22 mouse cellular contexts compared by ENCODE assay signal in the genomic region with DNA sequence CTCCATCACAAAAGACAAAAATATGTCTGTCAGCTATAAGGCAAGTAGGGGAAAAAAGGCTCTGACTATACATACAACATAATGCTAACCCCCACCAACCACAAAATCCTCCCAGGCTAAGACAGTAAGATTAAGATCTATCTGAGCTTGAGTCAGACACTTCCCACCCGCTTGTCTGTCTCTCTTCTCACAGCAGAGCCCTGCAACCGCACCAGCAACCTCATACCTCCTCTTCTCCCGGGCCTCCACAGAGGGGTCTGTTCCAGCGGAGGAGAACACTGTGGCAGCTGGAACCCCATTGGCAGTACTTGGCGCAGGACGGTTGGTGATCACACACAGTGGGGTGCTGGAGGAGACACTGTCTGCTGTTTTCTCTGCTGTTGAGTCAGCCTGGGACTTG.
DNase-seq lines count a peak whose midpoint lies in the region; ATAC-seq and TF ChIP-seq lines count a peak whose summit lies in the region.
"Had no signal": no experiment of that assay in that cellular context is flagged by ENCODE, and none has a peak within 500 bp of the region (broad histone marks: within the 10 kb centered on the region; RNA-seq: fewer than 3 reads in every experiment).

No protein-coding gene starts in this region.

- TF ChIP-seq POLR2A in thymus, adult 2 months (IDR thresholded peaks at IDR 0.05; ENCODE audit: control insufficient read depth, extremely low read depth, insufficient read depth, low read length, poor library complexity) = no peak

- 0 out of 2 replicates have a peak overlapping the region, but pooled peaks have one; percentile 19 for H3K27ac ChIP-seq in embryonic facial prominence, embryonic 12.5 days
- no peak overlapping the region; the same call in 1 of the 2 replicates for H3K27ac ChIP-seq in embryonic facial prominence, embryonic 10.5 days (replicated peaks)
- no peak overlapping the region; the same call in 1 of the 2 replicates for H3K27ac ChIP-seq in heart, embryonic 11.5 days (ENCODE audit: low read depth, low read length)
- H3K27ac ChIP-seq in thymus, adult 2 months (ENCODE audit: control insufficient read depth, insufficient read depth, low read length) = no peak overlapping the region
- H3K27ac ChIP-seq: embryonic facial prominence, embryonic 13.5 days; kidney, embryonic 15.5 days; limb, embryonic 10.5 days; midbrain, embryonic 10.5 days; stomach, embryonic 15.5 days had no signal

- no peak for TF ChIP-seq CTCF in thymus, adult 2 months (IDR thresholded peaks at IDR 0.05; ENCODE audit: borderline replicate concordance, control insufficient read depth, extremely low read depth, insufficient read depth, low read length, poor library complexity)

- peaks cover 15% of the 10 kb centered on the region; the same call in 1 of the 2 replicates for H3K36me3 ChIP-seq in embryonic facial prominence, embryonic 12.5 days
- H3K36me3 ChIP-seq in embryonic facial prominence, embryonic 10.5 days (replicated peaks) = peaks cover 8% of the 10 kb centered on the region; the same call in 1 of the 2 replicates
- peaks cover 3% of the 10 kb centered on the region; the same call in 1 of the 2 replicates for H3K36me3 ChIP-seq in heart, embryonic 11.5 days (ENCODE audit: control insufficient read depth, insufficient read depth, low read length)
- H3K36me3 ChIP-seq in thymus, adult 2 months (ENCODE audit: control insufficient read depth, insufficient read depth, low read length) = peaks cover 5% of the 10 kb centered on the region; the same call in 1 of the 2 replicates

- no peaks in the 10 kb centered on the region for H3K9me3 ChIP-seq in embryonic facial prominence, embryonic 12.5 days
- no peaks in the 10 kb centered on the region for H3K9me3 ChIP-seq in embryonic facial prominence, embryonic 10.5 days
- H3K9me3 ChIP-seq in heart, embryonic 11.5 days (replicated peaks; ENCODE audit: control insufficient read depth, low read length) = no peaks in the 10 kb centered on the region
- H3K9me3 ChIP-seq: embryonic facial prominence, embryonic 13.5 days; kidney, embryonic 15.5 days; limb, embryonic 10.5 days; midbrain, embryonic 10.5 days; stomach, embryonic 15.5 days had no signal

- 56% methylated on average over 6 of the region's 6 CpGs for WGBS in embryonic facial prominence, embryonic 12.5 days
- 57% methylated on average over 6 of the region's 6 CpGs for WGBS in embryonic facial prominence, embryonic 10.5 days
- WGBS in heart, embryonic 11.5 days (ENCODE audit: insufficient replicate concordance) = 62% methylated on average over 6 of the region's 6 CpGs
- 18% methylated on average over 6 of the region's 6 CpGs for WGBS in thymus, adult 2 months

- H3K4me1 ChIP-seq in embryonic facial prominence, embryonic 12.5 days = 0 out of 2 replicates have a peak, but pooled peaks cover 1% of the 10 kb centered on the region
- peaks cover 5% of the 10 kb centered on the region; the same call in 1 of the 2 replicates for H3K4me1 ChIP-seq in embryonic facial prominence, embryonic 10.5 days
- 0 out of 2 replicates have a peak, but pooled peaks cover 3% of the 10 kb centered on the region for H3K4me1 ChIP-seq in heart, embryonic 11.5 days (ENCODE audit: control insufficient read depth, insufficient read depth, low read length)
- peaks cover 11% of the 10 kb centered on the region for H3K4me1 ChIP-seq in thymus, adult 2 months (replicated peaks; ENCODE audit: control insufficient read depth, insufficient read depth, low read length)
- H3K4me1 ChIP-seq: kidney, embryonic 15.5 days; stomach, embryonic 15.5 days had no signal

- ATAC-seq in embryonic facial prominence, embryonic 12.5 days (ENCODE audit: insufficient number of reproducible peaks, insufficient read depth, low FRiP score, low TSS enrichment) = no peak
- ATAC-seq in heart, embryonic 11.5 days (replicated peaks; ENCODE audit: insufficient number of reproducible peaks, low FRiP score, low TSS enrichment) = no peak
- ATAC-seq in activated CD4-positive, CD25-positive, alpha-beta regulatory T cell, adult 4 months = peak; percentile 85
- ATAC-seq in erythroid progenitor cell, adult 5-6 weeks (replicated peaks; ENCODE audit: low FRiP score, poor library complexity, severe bottlenecking) = no peak
- ATAC-seq: intestine, embryonic 16.5 days had no signal

- H3K27me3 ChIP-seq in embryonic facial prominence, embryonic 12.5 days = no peaks in the 10 kb centered on the region
- H3K27me3 ChIP-seq in embryonic facial prominence, embryonic 10.5 days (replicated peaks; ENCODE audit: low read depth, poor library complexity, severe bottlenecking) = peaks cover 37% of the 10 kb centered on the region
- no peaks in the 10 kb centered on the region for H3K27me3 ChIP-seq in heart, embryonic 11.5 days (ENCODE audit: control insufficient read depth, insufficient read depth, low read length)
- no peaks in the 10 kb centered on the region for H3K27me3 ChIP-seq in thymus, adult 2 months (ENCODE audit: control insufficient read depth, insufficient read depth, low read length)
- H3K27me3 ChIP-seq: embryonic facial prominence, embryonic 13.5 days; kidney, embryonic 15.5 days; stomach, embryonic 15.5 days had no signal

- intact Hi-C loops in left cerebral cortex, postnatal 4 days (cut with DNase I) = no loop called here

- no peak overlapping the region for H3K9ac ChIP-seq in embryonic facial prominence, embryonic 12.5 days
- no peak overlapping the region for H3K9ac ChIP-seq in heart, embryonic 11.5 days (ENCODE audit: low read depth, low read length)
- H3K9ac ChIP-seq: embryonic facial prominence, embryonic 13.5 days; kidney, embryonic 15.5 days; stomach, embryonic 15.5 days had no signal

- no peak for DNase-seq in embryonic facial prominence, embryonic 10.5 days (ENCODE audit: low spot score)
- DNase-seq in heart, postnatal 4 days = peak; percentile 1
- peak; percentile 14 for DNase-seq in thymus, adult 2 months
- DNase-seq in left cerebral cortex, postnatal 4 days = no peak
- DNase-seq: adrenal gland, postnatal 10 days; cerebellum, adult 2 months; gastrocnemius, postnatal 14 days; heart, postnatal 36 days; lung, adult 2 months; lung, postnatal 4 days; spleen, adult 18-20 months had no signal

- H3K4me2 ChIP-seq in embryonic facial prominence, embryonic 12.5 days (replicated peaks) = no peak overlapping the region
- H3K4me2 ChIP-seq in heart, embryonic 11.5 days = no peak overlapping the region
- H3K4me2 ChIP-seq: embryonic facial prominence, embryonic 13.5 days; kidney, embryonic 15.5 days; liver, embryonic 11.5 days; stomach, embryonic 15.5 days had no signal

- H3K4me3 ChIP-seq in embryonic facial prominence, embryonic 12.5 days = no peak overlapping the region
- no peak overlapping the region for H3K4me3 ChIP-seq in embryonic facial prominence, embryonic 10.5 days
- no peak overlapping the region for H3K4me3 ChIP-seq in heart, embryonic 11.5 days (ENCODE audit: low read depth, low read length)
- H3K4me3 ChIP-seq in thymus, adult 2 months (ENCODE audit: control insufficient read depth, insufficient read depth, low read length) = no peak overlapping the region
- H3K4me3 ChIP-seq: embryonic facial prominence, embryonic 13.5 days; kidney, embryonic 15.5 days; limb, embryonic 10.5 days; midbrain, embryonic 10.5 days; stomach, embryonic 15.5 days had no signal

Comparison
In these comparisons a context has a peak if more than half of its experiments do, and no peak if none do; other contexts are left out.
1. DNase-seq: peak in heart, postnatal 4 days (single experiment) and thymus, adult 2 months (single experiment); none in embryonic facial prominence, embryonic 10.5 days (single experiment) and left cerebral cortex, postnatal 4 days (single experiment).